Mouse (Mus musculus) small intestine, adult 2 months (tissue): Measurements from ENCODE around the gene H2al1b.
"Not testable (repeated sequence)": the region's sequence is repeated elsewhere in the genome, so short reads cannot be mapped to it uniquely, and the experiment has no call there.

ENCODE experiments used
- CTCF ChIP-seq: fragments of 200-500 bp; IDR thresholded peaks from 2 replicates; pipeline ENCODE4 v1.5.1; 2012; ENCODE audit warnings: low read depth, mild to moderate bottlenecking, control low read depth, inconsistent platforms, low read length, moderate library complexity, mixed read lengths; ENCODE audit not compliant: insufficient replicate concordance, insufficient read length; ENCODE audit errors: extremely low read depth
- POLR2A ChIP-seq: fragments of 200-500 bp; IDR thresholded peaks from 2 replicates; pipeline ENCODE4 v1.6.1; 2012; ENCODE audit warnings: low read depth, mild to moderate bottlenecking, control low read depth, inconsistent platforms, low read length, moderate library complexity

DNA sequence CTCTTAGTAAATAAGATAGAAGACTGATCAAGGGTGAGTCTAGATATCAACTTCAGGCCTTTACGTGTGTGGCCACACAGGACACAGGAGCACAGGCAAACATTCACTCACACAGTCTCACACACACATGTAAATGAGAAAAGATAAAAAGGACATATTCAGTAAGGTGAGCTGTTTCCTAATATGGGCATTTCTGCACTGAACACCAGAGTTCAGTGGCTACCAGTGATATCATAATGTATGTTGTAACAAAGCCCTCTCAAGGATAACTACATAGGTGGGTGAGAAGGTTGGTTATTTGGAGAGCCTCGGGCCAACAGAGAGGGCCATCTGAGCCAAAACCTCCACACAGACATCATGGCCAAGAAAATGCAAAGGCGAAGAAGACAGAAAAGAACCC lies 9.4 kb downstream of the H2al1b start, which contains the start of gene H2al1e:
- not testable (repeated sequence) for TF ChIP-seq CTCF, POLR2A
